Mouse (Mus musculus): ENCODE results near the gene Letm1. TPM values are rescaled to one million over a fixed set of nuclear protein-coding genes. Genes with fewer than 3 reads are reported as not detected.
A peak's percentile ranks its signal among the peaks of the same experiment; 100 is the strongest.

The Letm1 gene
- total and polyA plus RNA-seq, 2 experiments = 19.0 to 48.5 TPM

GRCm38 (mm10) chr5:33696430-33696829 is 86.2 kb downstream of the Letm1 start:
- Histone ChIP-seq H3K27ac (replicated peaks; ENCODE audit: insufficient read depth, low read depth, low read length) (no peak overlapping the region), H3K4me3 (ENCODE audit: insufficient read depth, low read depth, low read length) (no peak overlapping the region), H3K79me2 (ENCODE audit: control insufficient read depth, insufficient read depth, low read length) (no peaks in the 10 kb centered on the region), H3K36me3 (ENCODE audit: control insufficient read depth, insufficient read depth, low read length) (no peaks in the 10 kb centered on the region), H3K27me3 (ENCODE audit: control insufficient read depth, insufficient read depth, low read length) (no peaks in the 10 kb centered on the region), H3K4me1 (ENCODE audit: control insufficient read depth, insufficient read depth, low read length) (no peaks in the 10 kb centered on the region; the same call in 1 of the 2 replicates), H3K9ac (ENCODE audit: low read depth, low read length) (no peak overlapping the region)
- no peak for TF ChIP-seq POLR2A (IDR thresholded peaks at IDR 0.05; ENCODE audit: extremely low read depth, insufficient read depth, low read length)
- TF ChIP-seq CTCF (IDR thresholded peaks at IDR 0.05; ENCODE audit: low read depth, low read length) = no peak
- no peak for DNase-seq (ENCODE audit: extremely low read depth, low read depth, low spot score)
- WGBS = 93% methylated on average over 5 of the region's 5 CpGs

GRCm38 (mm10) chr5:33695718-33696121 is 86.9 kb downstream of the Letm1 start:
- H3K27me3 ChIP-seq (ENCODE audit: control insufficient read depth, insufficient read depth, low read length) = no peaks in the 10 kb centered on the region
- H3K9ac ChIP-seq (ENCODE audit: low read depth, low read length) = no peak overlapping the region; the same call in 1 of the 2 replicates

GRCm38 (mm10) chr5:33694848-33695717 is 87.5 kb downstream of the Letm1 start:
- peak overlapping the region; percentile 77 for H3K9ac ChIP-seq (ENCODE audit: low read depth, low read length)
- H3K4me1 ChIP-seq (ENCODE audit: control insufficient read depth, insufficient read depth, low read length) = no peaks in the 10 kb centered on the region; the same call in 1 of the 2 replicates
- no peak overlapping the region for H3K27ac ChIP-seq (replicated peaks; ENCODE audit: insufficient read depth, low read depth, low read length)
- 2% methylated on average over 68 of the region's 71 CpGs for WGBS
- no peak for TF ChIP-seq POLR2A (IDR thresholded peaks at IDR 0.05; ENCODE audit: extremely low read depth, insufficient read depth, low read length)
- no peak for TF ChIP-seq CTCF (IDR thresholded peaks at IDR 0.05; ENCODE audit: low read depth, low read length)
- H3K4me3 ChIP-seq (ENCODE audit: insufficient read depth, low read depth, low read length) = peak overlapping the region; percentile 50
- H3K79me2 ChIP-seq (ENCODE audit: control insufficient read depth, insufficient read depth, low read length) = no peaks in the 10 kb centered on the region
- no peak for DNase-seq (ENCODE audit: extremely low read depth, low read depth, low spot score)
- no peaks in the 10 kb centered on the region for H3K36me3 ChIP-seq (ENCODE audit: control insufficient read depth, insufficient read depth, low read length)
- no peaks in the 10 kb centered on the region for H3K27me3 ChIP-seq (ENCODE audit: control insufficient read depth, insufficient read depth, low read length)

More at GRCm38 (mm10) chr5:33695718-33696121, 86.9 kb downstream of the Letm1 start:
- WGBS = 30% methylated on average over 24 of the region's 24 CpGs
- peak overlapping the region; percentile 50; the same call in 1 of the 2 replicates for H3K4me3 ChIP-seq (ENCODE audit: insufficient read depth, low read depth, low read length)
- no peak for DNase-seq (ENCODE audit: extremely low read depth, low read depth, low spot score)
- no peaks in the 10 kb centered on the region; the same call in 1 of the 2 replicates for H3K4me1 ChIP-seq (ENCODE audit: control insufficient read depth, insufficient read depth, low read length)
- H3K79me2 ChIP-seq (ENCODE audit: control insufficient read depth, insufficient read depth, low read length) = no peaks in the 10 kb centered on the region
- no peaks in the 10 kb centered on the region for H3K36me3 ChIP-seq (ENCODE audit: control insufficient read depth, insufficient read depth, low read length)
- TF ChIP-seq POLR2A (IDR thresholded peaks at IDR 0.05; ENCODE audit: extremely low read depth, insufficient read depth, low read length) = no peak
- no peak for TF ChIP-seq CTCF (IDR thresholded peaks at IDR 0.05; ENCODE audit: low read depth, low read length)
- H3K27ac ChIP-seq (replicated peaks; ENCODE audit: insufficient read depth, low read depth, low read length) = no peak overlapping the region

- no peak overlapping the region for H3K9ac ChIP-seq (ENCODE audit: low read depth, low read length)
- no peaks in the 10 kb centered on the region; the same call in 1 of the 2 replicates for H3K4me1 ChIP-seq (ENCODE audit: control insufficient read depth, insufficient read depth, low read length)
- no peaks in the 10 kb centered on the region for H3K27me3 ChIP-seq (ENCODE audit: control insufficient read depth, insufficient read depth, low read length)
- H3K4me3 ChIP-seq (ENCODE audit: insufficient read depth, low read depth, low read length) = no peak overlapping the region
- H3K36me3 ChIP-seq (ENCODE audit: control insufficient read depth, insufficient read depth, low read length) = no peaks in the 10 kb centered on the region
- DNase-seq (ENCODE audit: extremely low read depth, low read depth, low spot score) = no peak
- H3K27ac ChIP-seq (replicated peaks; ENCODE audit: insufficient read depth, low read depth, low read length) = no peak overlapping the region
- 80% methylated on average over 9 of the region's 9 CpGs for WGBS
- TF ChIP-seq CTCF (IDR thresholded peaks at IDR 0.05; ENCODE audit: low read depth, low read length) (no peak), POLR2A (IDR thresholded peaks at IDR 0.05; ENCODE audit: extremely low read depth, insufficient read depth, low read length) (no peak)
- H3K79me2 ChIP-seq (ENCODE audit: control insufficient read depth, insufficient read depth, low read length) = no peaks in the 10 kb centered on the region
Observed at GRCm38 (mm10) chr5:33694461-33694847, 88.2 kb downstream of the Letm1 start.

- no peak for TF ChIP-seq POLR2A (IDR thresholded peaks at IDR 0.05; ENCODE audit: extremely low read depth, insufficient read depth, low read length)
- no peak for TF ChIP-seq CTCF (IDR thresholded peaks at IDR 0.05; ENCODE audit: low read depth, low read length)
- DNase-seq (ENCODE audit: extremely low read depth, low read depth, low spot score) = no peak
- no peak overlapping the region for H3K4me3 ChIP-seq (ENCODE audit: insufficient read depth, low read depth, low read length)
- H3K27me3 ChIP-seq (ENCODE audit: control insufficient read depth, insufficient read depth, low read length) = no peaks in the 10 kb centered on the region
- no peaks in the 10 kb centered on the region; the same call in 1 of the 2 replicates for H3K4me1 ChIP-seq (ENCODE audit: control insufficient read depth, insufficient read depth, low read length)
- H3K79me2 ChIP-seq (ENCODE audit: control insufficient read depth, insufficient read depth, low read length) = no peaks in the 10 kb centered on the region
- no peak overlapping the region for H3K9ac ChIP-seq (ENCODE audit: low read depth, low read length)
- H3K27ac ChIP-seq (replicated peaks; ENCODE audit: insufficient read depth, low read depth, low read length) = no peak overlapping the region
- H3K36me3 ChIP-seq (ENCODE audit: control insufficient read depth, insufficient read depth, low read length) = no peaks in the 10 kb centered on the region
- WGBS = 77% methylated on average over 24 of the region's 24 CpGs
Observed at GRCm38 (mm10) chr5:33692393-33692792, 90.2 kb downstream of the Letm1 start.
